Mouse (Mus musculus) heart, embryonic 11.5 days (tissue): Measurements from ENCODE around the gene Gm5580. TPM values are rescaled to one million over a fixed set of nuclear protein-coding genes. Genes with fewer than 3 reads are reported as not detected.
"Not testable (repeated sequence)": the region's sequence is repeated elsewhere in the genome, so short reads cannot be mapped to it uniquely, and the experiment has no call there.

Experiments
- ATAC-seq: fragments of 200-750 bp; cut with Nextera tagmentation; replicated peaks from 2 replicates; pipeline ENCODE4 v1.8.0; 2017; ENCODE audit warnings: moderate library complexity; ENCODE audit not compliant: insufficient number of reproducible peaks, low FRiP score, low TSS enrichment
- H3K27ac ChIP-seq: fragments of 300-500 bp; sonication (generic); 2 replicates; pipeline ENCODE4 v1.5.1; 2014; ENCODE audit warnings: mild to moderate bottlenecking, low read depth, low read length
- H3K27me3 ChIP-seq: fragments of 300-500 bp; sonication (generic); 2 replicates; pipeline ENCODE4 v1.6.1; 2014; ENCODE audit warnings: mild to moderate bottlenecking, low read length, mixed read lengths; ENCODE audit not compliant: control insufficient read depth, insufficient read depth
- H3K36me3 ChIP-seq: fragments of 300-500 bp; sonication (generic); 2 replicates; pipeline ENCODE4 v1.6.1; 2014; ENCODE audit warnings: mild to moderate bottlenecking, low read length, moderate library complexity, mixed read lengths; ENCODE audit not compliant: control insufficient read depth, insufficient read depth
- H3K4me1 ChIP-seq: fragments of 300-500 bp; sonication (generic); 2 replicates; pipeline ENCODE4 v1.6.1; 2014; ENCODE audit warnings: low read length; ENCODE audit not compliant: control insufficient read depth, insufficient read depth
- H3K4me2 ChIP-seq: fragments of 300-500 bp; sonication (generic); 2 replicates; pipeline ENCODE4 v1.6.1; 2014; ENCODE audit warnings: mild to moderate bottlenecking, moderate library complexity
- H3K4me3 ChIP-seq: fragments of 300-500 bp; sonication (generic); 2 replicates; pipeline ENCODE4 v1.5.1; 2014; ENCODE audit warnings: low read depth, low read length
- H3K9ac ChIP-seq: fragments of 300-500 bp; sonication (generic); 2 replicates; pipeline ENCODE4 v1.6.1; 2014; ENCODE audit warnings: mild to moderate bottlenecking, low read depth, low read length, moderate library complexity
- H3K9me3 ChIP-seq: fragments of 300-500 bp; sonication (generic); replicated peaks from 2 replicates; pipeline ENCODE4 v1.6.1; 2016; ENCODE audit warnings: low read length; ENCODE audit not compliant: control insufficient read depth
- polyA plus RNA-seq: library from polyadenylated mRNA; unstranded; fragments of >200 nt; fragmentation: Nextera tagmentation; extraction: Ambion mirVana; gene quantifications from 2 replicates; pipeline ENCODE4 v1.2.1, GENCODE M21; 2014

The Gm5580 gene
- polyA plus RNA-seq, 1 experiment from 2014 or later: 0.39 TPM

- not testable (repeated sequence) for H3K4me1 ChIP-seq, H3K36me3 ChIP-seq, H3K9ac ChIP-seq, H3K4me2 ChIP-seq, ATAC-seq, H3K27ac ChIP-seq, H3K9me3 ChIP-seq, H3K4me3 ChIP-seq, H3K27me3 ChIP-seq
Observed at GRCm38 (mm10) chr6:116600969-116601368, 50.0 kb downstream of the Gm5580 start.

Other genes with a start within 250 kb of the Gm5580 start
- gene March8, start 213.1 kb upstream of the Gm5580 start, polyA plus RNA-seq: 25.2 and 31.9 TPM in 2 replicates
- gene Alox5, start 90.0 kb upstream of the Gm5580 start, polyA plus RNA-seq: 2.7 and 4.3 TPM in 2 replicates
- gene Olfr211, start 62.0 kb upstream of the Gm5580 start, polyA plus RNA-seq: not detected in 2 replicates
- gene Olfr212, start 44.6 kb upstream of the Gm5580 start, polyA plus RNA-seq: 0.17 TPM in 1 of 2 replicates, not detected in the other
- gene Olfr213, start 12.7 kb upstream of the Gm5580 start, polyA plus RNA-seq: not detected in 2 replicates
- gene Olfr214, start 3.1 kb downstream of the Gm5580 start, polyA plus RNA-seq: not detected in 2 replicates
- gene Olfr215, start 33.1 kb downstream of the Gm5580 start, polyA plus RNA-seq: not detected in 2 replicates
- 104 and 106 TPM in 2 replicates for gene Zfp422, start 77.9 kb downstream of the Gm5580 start, polyA plus RNA-seq
- 4.1 and 5.9 TPM in 2 replicates for gene Depp1, start 99.5 kb downstream of the Gm5580 start, polyA plus RNA-seq
- gene Rassf4, start 122.8 kb downstream of the Gm5580 start, polyA plus RNA-seq: 5.7 and 6.9 TPM in 2 replicates
- gene Tmem72, start 165.8 kb downstream of the Gm5580 start, polyA plus RNA-seq: 0.06 TPM in 2 replicates